Mouse (Mus musculus) kidney, adult 18-20 months (tissue): ENCODE measurements at regions not wholly inside any gene's neighbourhood (a gene's known extent, or its start where the extent isn't known, plus 50 kb on each side); places are given as distances from the start of the nearest gene placed in this dataset.

Source experiments
- DNase-seq: peaks from one replicate; pipeline ENCODE4 v3.0.0; 2021

DNA sequence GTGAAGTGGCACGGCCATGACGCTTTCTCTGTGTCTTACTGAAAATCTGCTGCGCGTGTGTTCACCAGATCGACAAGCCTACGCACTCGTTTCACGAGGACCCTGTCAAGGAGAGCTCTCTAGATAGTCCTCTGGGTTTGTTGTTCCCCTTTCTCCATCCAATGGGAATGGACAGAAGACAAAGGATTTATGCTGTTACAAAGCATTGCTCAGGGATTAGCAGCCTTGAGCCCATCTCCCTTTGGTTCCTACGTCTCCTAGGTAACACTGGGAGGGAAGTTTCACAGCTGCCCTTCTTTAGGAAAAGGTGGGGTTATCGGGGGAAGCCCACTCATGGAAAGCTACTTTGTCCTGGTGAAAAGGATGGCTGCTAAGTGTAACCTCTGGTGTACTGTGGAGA is 212.7 kb upstream of the Tbc1d5 start:
- DNase-seq = no peak

DNA sequence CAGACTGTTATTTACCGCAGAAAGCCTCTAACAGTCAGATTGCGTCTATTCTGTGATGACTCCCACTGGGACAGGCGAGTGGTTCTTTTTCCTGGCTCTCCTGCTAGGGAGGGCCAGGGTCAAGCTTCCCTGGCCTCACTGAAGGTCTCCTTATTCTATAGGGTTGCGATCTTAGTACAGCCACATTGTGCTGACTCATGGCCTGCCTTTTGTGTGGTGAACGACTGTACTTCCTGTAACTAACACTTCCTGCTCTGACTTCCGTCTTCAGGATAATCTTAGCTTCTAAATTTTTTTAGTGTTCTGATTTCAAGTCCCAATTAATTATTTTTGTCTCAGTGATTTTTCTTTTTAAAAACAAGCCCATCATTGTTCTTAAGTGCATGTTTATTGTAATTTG is 203.4 kb upstream of the Tbc1d5 start:
- no peak for DNase-seq

DNA sequence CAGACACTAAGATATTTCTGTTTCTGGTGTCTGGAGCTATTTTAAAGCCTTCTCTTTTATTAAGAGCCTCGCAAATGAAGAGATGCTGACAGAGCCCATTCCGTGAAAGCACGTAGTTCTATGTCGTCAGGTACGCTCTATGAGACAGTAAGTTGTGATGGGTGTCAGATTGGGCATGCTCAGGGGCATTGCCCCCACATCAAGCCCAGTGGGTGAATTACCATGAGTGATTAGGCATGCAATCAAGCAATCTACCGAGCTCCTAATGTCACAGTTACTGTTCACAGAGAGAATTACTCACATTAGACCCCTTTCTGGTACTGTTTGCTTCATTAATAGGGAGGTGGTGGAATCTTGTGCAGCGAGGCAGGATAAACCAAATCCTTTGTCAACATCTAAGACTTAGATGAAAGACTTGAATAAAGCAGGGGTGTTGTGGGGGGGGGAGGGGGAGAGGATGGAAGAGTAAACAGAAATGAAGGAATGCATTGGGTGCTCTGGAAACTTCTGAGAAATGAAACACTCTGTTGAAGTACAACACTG is 192.9 kb upstream of the Tbc1d5 start:
- no peak for DNase-seq

DNA sequence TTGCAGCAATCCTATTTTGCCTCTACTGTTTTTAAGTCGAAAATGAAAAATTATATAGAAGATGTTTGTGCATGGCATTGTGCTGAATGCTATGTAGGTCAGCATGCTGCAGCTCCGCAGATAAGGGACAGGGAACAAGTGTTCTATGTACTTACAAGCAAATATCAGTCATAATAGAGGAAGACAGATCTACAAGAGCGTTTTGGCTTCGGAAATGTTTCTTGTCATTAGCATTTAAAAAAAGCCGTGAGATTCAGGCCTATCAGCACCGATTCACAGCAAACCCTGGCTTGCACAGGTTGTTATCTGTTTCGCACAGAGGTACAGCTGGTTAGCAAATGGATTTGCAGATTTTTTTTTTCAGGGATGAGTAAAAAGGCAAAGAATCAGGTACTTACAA is 191.8 kb upstream of the Tbc1d5 start:
- no peak for DNase-seq

DNA sequence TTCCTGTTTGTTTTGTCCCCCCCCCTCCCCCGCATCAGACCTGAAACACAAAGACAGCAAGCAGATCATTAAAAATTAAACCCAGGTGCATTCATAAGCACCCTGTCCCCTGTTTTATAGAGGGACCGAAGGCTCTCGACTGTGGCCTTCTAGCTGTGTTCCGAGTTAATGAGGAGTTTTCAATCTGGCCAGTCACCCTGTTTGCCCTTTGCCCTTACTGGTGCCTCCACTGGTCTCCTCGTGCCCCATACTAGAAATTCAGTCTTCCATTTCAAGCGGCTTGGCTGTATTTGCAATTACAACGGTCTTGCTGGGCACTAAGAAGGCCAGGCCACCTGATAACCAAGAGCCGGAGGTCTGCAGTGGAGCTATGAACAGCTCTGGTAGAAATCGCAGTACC is 190.9 kb upstream of the Tbc1d5 start:
- DNase-seq = no peak

DNA sequence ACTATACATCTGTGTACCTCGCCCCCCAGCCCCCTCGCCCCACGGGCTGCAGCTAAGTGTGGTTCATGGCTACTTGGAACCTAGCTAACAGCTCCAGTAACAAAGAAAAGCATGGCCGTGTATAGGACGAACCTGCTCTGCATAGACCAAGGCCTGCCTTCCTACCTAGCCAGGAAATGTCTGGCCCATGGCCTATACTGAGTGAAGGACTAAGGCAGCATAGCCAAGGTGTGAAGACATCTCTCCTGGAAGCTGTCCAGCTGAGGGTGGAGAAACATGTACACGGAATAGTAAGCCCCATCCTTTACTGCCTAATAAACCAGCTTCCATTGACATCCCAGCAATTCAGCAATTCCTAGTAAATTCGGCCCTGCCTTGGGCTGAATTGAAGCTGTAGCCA is 183.6 kb upstream of the Tbc1d5 start:
- DNase-seq = no peak

DNA sequence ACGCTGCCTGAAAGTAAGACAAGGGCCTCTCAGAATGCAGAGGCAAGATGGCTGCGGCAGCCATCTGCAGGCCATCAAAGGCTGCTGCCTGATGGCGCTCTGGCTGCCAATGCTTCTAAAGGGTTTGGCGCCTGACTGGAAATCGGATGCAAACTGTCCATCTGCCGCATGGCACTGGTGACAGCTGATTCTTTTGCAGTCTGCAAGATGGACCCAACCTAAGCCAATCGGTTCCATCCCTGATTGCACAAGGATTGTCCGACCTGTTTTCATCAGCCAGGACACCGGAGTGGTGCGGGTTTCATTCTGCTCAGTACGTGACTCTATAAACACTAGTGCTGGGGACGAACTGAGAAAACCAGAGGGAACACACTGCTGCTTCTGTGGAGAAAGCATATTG is 183.1 kb upstream of the Tbc1d5 start:
- DNase-seq = no peak

DNA sequence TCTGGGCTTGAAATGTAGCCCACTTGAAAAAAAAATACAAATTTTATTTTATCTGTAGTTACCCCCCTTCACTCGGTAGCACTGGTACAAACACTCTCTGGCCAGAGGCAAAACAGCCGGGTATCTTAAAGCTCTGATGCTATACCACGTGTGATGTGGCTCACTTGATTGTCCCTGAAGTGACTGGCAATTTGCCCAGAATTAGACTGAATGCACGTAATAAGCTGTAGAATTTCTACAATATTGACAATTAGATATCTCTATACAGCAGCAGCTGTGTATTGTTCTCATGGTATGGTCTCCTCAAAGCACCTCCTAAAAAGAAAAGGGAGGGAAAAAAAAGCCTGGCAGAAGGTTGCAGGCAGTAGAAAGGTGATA is 179.2 kb upstream of the Tbc1d5 start:
- DNase-seq = no peak

DNA sequence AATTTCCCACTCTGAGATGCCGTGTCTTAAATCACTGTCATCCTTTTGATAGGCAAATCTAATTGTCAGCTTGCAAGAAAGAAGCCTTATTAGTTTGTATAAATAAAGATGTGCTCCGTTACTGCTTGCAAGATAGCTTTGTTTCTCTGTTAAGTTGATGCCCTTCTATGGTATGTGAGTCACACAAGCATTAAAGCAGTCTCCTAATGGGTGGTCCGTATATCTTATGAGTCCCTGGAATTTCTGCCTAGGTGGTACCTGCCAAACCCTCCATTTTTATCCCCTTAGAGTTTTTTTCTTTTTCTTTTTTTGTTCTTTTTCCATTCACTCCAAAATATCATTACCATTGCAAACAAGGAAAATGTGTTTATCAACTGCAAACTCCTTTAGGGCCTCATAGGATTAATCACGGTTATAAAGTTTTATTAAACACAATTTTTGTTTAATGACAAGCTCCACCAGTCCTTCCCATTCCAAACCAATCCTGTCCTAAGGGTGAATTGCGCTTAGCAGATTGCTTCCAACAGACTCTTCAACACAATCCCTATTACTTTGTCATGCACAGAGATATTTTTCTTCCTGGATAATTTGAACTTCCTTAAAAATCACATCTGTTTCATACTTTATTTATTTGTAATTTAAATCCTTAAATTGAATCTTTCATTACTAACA is 178.7 kb upstream of the Tbc1d5 start:
- DNase-seq = no peak

DNA sequence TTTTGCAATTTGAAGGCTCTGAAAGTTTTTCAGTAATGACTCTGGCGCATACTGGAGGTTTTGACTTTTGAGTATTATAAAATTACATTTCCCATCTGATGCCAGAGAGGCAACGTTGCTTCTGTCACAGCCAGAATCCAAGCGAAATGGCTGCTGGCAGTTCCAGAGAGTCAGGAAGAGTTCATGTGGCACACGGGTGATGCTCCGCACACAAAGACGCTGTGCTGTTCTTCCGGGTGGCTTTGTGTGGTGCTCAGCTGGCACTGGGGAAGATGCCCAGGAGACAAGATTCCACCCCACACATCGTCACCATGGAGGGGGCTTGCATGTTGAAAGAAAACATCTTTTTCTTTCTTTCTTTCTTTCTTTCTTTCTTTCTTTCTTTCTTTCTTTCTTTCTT is 177.3 kb upstream of the Tbc1d5 start:
- DNase-seq = no peak

DNA sequence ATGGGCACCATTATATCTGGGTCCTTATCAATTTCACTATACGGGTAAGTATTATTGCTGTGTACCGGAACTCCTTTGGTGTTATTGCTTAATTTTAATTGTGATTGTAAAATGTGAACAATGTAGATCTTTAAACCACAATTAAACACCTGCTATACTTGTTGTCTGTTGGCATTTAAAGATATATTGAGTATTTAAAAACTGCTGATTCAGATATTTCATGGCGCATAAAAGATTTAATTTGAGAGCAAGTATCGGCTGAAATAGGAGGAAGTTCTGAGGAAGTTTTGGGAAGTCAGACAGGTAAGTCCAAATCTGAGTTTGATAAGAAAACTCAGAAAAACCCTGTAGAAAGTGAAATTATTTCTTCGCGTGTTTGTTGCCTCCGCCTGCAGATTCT is 142.7 kb upstream of the Tbc1d5 start:
- no peak for DNase-seq

DNA sequence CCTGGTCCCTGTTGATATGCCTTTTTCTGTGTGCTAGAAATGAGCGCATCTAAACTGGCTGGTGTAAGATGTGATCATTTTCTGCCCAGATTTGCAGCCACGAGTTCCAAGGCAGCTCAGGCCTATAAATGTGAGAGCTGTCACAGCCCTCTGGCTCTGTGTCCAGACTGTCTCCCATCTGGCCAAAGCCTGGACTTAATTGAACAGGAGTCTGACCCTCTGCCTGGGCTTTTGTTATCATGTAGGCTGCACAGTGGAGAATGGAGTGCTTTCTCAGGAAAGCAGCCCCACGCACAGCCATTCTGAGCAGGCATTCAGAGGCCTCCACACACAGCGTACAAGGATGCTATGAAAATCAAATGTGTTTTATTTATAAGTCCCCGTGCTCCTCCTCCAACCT is 141.9 kb upstream of the Tbc1d5 start:
- no peak for DNase-seq

DNA sequence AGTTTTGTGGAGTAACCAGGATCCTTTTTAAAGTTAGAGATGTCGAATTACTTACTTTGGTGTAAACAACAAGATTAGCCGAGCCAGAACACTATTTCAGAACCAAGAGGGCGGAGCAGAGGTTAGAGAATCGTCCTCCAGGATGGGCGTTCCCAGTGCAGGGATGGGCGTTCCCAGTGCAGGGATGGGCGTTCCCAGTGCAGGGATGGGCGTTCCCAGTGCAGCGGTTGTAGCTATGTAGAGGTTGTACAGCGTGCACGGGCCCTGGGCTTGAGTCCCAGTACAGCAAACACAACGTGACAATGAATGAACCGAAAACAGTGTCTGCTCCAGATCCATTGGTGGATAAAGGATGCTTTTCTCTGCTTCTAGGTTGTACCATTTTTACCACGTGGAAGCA is 125.8 kb upstream of the Tbc1d5 start:
- DNase-seq = no peak

DNA sequence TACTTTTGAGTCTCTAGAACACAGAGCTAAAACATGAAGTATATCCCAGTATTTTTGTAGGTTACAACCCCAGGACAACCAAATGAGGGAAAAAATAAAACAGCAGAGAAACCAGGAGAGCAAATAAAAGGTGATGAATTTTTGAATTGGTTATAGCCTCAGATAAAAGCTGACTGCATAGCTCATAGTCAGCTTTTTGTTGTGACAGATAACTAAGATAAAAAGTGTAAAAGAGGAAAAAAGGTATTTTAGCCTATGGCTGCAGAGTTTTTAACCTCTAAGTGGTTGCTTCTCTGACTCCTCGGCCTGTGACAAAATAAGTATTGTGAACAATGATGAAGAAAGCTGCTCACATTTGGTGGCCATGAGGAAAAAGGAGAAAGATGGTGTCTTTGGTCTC is 111.6 kb upstream of the Tbc1d5 start:
- DNase-seq = no peak

DNA sequence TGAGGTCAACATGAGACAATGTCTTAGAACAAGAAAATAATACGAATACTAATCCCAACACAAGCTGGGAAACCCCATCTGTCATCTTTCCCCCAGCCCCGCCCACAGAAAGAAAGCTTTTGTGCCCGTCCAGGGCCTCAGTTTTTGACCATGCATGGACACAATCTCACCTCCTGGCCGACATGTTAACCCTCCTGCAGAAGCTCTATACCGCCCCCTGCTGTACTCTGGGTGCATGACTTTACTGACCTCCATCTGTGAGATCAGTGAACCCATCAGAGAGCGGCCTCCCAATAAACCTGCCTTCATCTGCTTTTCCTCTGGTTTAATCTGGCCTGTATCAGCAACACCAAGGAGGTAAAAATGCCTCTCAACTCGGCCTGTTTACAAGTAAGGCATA is 109.6 kb upstream of the Tbc1d5 start:
- DNase-seq = peak; percentile 53

DNA sequence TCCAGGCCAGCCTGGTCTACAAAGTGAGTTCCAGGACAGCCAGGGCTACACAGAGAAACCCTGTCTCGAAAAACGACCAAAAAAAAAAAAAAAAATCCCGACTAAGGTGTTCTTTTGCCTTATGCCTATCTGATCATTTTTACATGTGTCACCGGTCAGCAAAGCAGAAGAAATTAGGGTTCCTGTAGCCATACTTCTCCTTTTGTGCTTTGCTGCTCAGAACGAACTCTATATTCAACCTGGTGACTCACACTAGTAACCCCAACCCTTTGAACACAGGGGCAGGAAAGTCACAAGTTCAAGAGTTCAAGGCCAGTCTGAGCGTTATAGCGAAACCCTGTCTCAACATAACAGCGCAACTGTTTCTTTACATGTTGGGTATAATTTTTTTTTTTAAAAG is 108.7 kb upstream of the Tbc1d5 start:
- DNase-seq = no peak

DNA sequence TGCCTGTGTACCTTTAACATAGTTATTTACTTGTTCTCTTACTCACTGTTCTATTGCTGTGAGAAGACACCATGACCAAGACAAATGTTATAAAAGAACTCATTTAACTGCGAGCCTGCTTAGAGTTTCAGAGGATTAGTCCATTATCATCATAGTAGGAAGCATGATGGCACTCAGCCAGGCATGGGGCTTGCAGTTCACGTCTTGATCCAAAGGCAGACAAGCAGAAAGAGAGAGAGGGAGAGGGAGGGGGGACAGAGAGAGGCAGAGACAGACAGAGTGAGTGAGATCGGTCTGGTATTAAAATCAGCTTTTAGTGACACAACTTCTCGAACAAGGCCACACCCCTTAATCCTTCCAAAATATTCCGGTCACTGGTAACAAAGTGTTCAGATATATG is 106.2 kb upstream of the Tbc1d5 start:
- no peak for DNase-seq

DNA sequence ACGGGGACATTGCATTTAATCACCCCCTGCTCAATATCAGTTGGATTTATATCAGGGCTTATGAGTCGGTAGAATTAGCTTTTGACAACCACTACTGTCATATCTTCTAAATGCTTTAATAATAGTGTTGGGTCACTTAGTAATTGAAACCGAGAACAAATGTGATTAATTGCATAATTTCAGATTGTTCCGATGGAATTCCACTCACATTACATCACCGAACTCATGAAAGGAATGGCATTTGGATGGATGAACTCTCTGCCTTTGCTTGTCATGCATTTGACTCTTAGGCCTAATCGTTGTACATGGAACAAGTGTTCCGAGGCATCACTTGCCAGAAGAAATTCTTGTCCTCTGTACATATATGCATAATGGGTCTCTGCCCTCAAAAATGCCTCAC is 99.6 kb upstream of the Tbc1d5 start:
- DNase-seq = no peak

DNA sequence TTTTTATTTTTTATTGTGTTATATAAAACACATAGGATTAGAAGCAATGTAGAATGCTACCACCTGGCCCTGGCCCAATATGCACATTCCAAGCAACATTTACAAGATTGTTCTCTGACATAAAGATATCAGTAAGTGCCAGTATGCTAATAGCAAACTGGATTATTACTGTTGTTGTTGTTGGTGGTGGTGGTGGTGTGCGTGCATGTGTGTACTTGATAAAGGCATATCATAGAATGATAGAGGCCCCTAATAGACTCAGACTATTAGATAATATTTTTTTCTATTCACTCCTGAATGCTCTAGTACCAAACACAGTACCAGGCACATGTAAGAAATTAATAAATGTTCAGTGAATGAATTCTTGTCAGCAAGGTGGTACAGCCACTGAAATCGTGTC is 98.9 kb upstream of the Tbc1d5 start:
- DNase-seq = no peak

DNA sequence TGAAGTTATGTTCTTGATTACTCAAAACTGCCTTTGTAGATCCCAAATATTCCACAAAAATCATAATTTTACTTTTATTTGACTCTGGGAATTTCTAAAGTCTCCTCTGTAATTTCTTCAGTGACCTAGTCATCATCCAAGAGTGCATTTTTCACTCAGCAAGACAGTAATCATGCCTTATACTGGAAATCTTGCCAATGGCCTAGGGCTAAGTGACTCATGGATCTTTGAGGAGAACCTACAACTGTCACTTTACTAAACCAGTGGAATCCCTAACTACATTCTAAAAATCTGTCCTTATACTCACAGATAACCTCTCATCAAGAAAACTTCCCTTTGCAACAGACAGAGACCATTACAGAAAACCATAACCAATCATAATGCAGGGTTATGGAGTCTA is 98.0 kb upstream of the Tbc1d5 start:
- DNase-seq = no peak

DNA sequence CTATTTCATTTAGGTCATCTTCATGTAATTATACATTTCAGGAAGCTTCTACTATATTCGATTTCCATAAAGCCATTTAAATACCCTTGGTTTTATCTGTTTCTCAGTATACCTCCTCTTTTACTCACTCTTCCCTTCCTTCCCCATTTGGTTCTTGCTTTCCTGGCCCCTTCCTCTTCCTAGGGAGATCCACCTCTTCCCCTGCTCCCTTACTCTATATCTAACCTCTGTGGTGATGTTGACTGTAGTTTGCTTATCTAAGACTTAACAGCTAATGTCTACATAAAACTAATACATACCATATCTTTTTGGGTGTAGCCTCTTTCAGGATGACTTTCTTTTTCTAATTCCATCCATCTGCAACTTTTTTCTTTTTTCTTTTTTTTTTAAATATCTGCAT is 92.9 kb upstream of the Tbc1d5 start:
- DNase-seq = no peak

DNA sequence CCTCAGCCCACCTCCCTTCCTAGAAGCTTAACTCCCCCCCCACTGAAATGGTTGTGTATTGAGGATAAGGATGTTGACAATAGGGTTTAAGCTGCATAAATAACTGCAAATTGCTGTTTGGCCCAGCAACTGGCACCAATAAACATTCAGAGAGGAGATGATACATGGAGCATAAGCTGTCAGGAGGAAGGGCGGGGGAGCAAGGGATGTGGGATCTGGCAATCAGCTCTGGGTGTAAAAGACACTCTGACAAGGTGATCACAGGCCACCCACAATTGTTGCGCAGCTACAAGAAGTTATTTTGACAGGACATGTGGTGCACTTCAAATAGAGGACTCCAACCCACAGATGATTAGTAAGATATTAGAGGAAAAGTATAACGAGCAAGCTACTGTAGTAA is 83.8 kb upstream of the Tbc1d5 start:
- DNase-seq = no peak

DNA sequence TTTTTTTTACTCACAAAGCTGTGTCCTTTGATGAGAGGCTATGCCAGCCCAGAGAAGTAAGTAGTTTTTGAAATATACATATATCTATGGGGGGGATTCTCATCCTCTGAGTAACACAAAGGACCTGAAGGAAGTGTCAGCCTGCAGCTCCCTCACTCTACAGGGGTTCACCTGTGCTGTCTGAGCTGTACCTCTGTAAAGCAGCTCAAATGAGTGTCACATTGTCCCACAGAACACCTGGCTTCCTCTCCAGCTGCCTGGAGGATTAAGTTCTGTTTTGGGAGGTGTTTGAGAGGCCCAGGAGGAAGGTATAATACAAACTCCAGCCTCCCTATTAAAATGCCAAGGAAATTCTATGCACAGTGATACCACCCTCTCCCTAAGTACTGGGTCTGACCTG is 83.3 kb upstream of the Tbc1d5 start:
- no peak for DNase-seq

DNA sequence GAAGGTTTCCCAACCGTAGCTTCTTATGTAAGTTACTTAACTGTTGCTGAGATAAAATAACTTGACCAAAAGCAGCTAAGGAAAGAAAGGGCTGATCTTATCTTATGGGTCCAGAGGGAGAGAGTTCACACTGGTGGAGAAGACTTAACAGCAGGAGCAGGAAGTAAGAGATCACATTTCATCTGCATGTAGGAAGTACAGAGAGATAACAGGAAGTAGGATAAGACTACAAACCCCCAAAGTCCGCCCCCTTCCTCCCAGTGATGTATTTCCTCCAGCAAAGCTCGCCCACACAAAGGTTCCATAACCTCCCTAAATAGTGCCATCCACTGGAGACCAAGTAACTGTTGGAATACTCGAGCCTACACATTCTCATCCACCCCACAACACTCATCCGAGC is 79.2 kb upstream of the Tbc1d5 start:
- no peak for DNase-seq

DNA sequence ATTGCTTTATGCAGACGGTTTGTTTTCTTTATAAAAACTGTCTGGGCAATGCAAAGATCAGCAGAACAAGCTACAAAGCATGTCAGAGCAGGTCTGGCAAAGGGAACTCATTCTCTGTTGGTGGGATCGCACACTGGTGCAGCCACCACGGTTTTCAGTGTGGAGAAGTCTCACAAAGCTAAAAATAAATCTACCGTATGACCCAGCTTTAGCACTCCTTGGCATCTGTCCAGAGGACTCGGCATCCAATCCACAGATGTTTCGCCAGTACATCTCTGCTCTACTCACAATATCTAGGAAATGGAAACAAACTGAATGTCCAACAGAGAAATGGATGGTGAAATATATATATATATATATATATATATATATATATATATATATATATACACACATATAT is 69.4 kb upstream of the Tbc1d5 start:
- no peak for DNase-seq

DNA sequence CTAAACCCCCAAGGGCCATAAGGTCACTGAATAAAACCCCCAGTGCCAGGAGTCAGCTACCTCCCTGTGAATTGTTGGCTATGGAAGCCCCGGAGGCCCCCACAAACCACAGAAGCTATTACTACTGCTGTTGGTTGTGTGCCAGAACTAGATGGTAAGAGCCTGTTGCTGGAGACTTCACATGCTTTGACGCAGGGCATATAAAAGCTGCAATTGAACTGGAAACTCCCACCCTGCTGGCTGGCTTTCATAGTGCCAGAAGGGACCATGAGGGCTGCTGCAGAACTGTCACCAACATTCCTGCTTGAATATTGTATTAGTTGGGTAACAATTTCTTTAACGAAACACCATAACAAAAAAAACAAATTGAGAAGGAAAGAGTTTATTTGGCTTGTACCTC is 66.9 kb upstream of the Tbc1d5 start:
- DNase-seq = no peak
